Mouse (Mus musculus) WW6 (cell line): ENCODE measurements at regions not wholly inside any gene's neighbourhood (a gene's known extent, or its start where the extent isn't known, plus 50 kb on each side); places are given as distances from the start of the nearest gene placed in this dataset.

Experiments
- DNase-seq: peaks from one replicate; pipeline ENCODE4 v3.0.0-alpha.2; 2013; ENCODE audit warnings: low read depth, low spot score

DNA sequence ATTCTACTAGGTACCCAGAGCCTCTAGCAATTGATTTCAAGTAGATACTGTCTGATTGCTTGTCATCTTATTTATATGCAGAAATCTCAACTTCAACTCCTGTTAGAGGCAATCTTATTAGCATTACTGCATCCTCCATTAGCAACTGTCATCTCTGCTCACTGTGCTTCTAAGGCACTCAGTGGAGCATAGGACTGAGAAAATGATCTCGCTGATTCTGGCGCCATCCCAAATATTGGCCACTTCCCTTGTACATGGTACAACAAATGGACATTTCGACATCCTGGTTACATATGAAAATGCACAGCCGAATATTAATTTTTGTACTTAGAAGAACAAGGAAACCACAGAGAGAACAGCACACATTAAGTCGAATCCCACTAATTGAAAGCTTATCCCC, 329.7 kb upstream of the G2e3 start:
- DNase-seq, result no peak

DNA sequence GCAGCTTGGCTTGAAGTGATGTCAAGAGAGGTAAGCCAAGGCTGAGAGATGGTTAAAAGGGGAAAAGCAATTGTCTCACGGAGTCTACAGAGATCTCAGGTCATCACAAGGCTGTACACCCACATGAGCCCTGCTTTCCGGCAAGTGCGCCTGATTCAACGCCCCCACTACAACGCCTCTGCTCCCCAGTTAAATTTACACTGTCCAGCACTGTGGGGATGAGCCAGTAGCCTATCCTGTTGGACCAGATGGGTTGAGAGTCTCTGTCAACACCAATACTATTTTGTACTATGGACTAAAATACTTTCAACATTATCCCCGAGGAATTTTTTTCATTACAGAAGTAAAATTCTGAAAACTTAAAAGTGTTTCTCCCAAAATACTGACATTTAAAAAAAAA, 331.8 kb upstream of the G2e3 start:
- DNase-seq, result no peak

DNA sequence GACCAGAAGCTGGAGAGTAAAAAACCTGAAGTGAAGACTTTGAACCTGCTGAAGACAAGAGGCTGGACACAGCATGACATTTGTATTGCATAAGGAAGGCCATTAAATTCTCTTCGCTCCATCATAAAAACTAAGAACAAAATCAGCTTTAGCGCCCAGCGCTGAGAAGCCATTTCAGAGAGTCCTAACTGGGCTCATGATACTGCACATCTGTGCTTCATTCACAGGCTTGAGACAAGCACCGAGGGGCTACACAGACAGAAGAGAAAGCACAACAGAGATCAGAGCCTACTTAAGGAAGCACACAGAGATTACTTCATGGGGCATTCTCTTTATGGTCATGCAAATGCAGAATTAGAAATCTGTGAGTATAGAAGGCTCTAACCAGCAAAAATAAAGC, 338.2 kb upstream of the G2e3 start:
- no peak for DNase-seq

DNA sequence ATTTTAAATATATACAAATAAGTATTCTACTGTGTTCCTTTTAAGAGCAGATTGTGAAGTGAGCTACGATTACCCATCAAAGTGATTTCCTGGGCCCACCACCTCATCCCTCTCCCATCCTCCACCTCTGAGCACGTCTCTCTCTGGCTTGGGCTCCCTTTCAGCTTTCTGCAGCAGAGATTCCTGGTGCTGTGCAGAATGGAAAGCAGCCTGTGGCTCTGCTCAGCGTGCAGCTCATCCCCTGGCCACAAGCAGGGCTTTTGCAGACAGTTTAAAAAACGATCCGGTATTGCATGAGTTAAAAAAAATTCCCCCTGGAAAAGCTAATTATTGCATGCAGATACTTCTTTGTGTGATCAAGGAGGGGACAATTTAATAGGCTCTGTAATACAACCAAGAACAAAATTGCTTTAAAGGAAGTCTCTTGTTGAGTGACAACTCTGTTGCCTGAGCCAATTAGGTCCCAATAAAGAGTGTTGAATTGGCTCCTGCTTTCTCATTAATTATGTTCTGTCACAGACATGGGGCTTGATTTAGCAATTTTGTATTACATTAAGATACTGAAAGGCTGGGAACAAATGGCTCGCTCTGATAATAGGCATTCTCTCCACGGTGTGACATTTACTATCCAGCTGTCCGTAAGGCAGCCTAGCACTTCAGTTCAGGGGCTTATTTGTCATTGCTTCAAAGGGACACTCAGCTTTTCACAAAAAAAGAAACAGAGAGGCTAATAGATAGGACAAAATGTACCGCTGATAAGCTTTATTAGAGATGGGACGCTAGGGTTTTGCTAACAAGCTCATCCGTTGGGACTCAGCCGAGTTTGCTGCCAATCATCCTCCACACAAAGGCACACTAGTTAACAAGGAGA, 345.9 kb upstream of the G2e3 start:
- DNase-seq, result no peak

DNA sequence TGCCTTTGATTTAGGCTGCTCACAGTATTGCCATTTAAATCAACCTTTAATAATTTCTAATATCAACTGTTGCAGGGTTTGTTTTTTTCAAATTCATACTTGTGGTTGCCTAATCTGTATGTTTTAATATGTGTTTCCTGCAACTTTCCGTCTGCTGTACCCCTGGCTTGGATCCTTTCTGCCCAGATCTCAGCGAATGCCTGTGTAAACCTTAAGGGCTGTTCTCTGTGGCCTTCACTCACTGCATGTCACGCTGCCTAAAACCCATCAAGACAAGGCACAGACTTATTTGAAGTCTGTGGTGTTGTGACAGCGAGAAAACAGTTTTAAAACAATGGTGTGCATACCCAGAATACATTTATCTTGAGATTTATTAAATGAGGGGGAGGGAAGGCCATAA, 346.8 kb upstream of the G2e3 start:
- no peak for DNase-seq

DNA sequence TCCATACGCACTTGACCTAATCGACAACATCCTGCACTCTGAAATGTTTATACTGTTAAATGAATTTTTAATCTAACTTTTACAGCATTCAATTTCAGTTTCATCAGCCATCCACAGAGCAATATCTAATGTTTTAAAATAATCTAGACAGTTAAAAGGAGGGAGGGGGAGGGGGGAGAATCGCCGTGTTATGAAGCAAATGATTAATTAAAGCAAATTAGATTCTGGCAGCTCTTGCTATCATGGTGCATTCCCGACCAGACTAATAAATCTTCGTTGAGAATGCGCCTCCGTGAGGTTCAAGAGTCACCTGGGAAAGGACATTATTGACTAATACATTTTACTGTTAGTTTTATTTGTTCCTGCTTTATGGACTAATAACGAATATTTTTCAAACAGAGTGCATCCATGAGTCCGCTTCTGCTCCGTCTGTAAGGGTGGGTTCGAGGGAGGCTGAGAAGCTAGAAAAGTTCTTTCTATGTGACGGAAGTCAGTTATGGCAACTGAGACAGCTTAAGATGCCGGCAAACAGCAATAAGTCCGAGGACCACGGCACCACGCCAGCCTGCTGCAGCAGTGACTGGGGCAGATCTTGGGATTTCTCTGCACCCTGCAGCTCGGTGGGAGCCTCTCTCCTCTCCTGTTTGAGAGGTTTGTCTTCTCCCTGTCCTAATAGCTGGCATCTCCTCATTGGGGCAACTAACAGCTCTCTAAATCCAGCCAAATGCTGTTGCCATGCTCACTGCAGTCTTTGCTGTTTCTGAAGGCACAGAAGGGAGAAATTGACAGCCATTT, 347.4 kb upstream of the G2e3 start:
- no peak for DNase-seq

GRCm38 (mm10) chr12:50999295-51000237, 348.3 kb upstream of the G2e3 start:
- peak; percentile 48 for DNase-seq

DNA sequence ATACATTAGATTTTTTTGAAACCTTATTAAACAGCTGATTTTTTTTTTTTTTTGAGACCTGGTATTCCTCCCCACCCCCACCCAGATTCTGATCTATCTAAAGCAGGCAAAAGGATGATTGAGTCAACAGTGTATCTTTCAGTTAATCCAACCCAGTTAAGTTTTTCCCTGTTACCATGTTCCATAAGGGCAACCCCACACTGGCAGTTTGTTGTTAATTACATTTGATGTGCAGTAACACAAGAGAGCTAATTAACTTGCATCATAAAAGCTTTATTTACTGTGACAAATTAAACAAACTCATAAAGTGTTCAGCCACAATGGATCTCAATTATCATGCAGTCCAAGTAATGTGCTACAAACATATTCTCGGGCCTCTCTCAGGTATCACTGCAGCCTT, 346.8 kb upstream of the Prkd1 start:
- DNase-seq, result no peak

GRCm38 (mm10) chr12:50989561-50990325, 340.8 kb upstream of the Prkd1 start:
- DNase-seq, result no peak

DNA sequence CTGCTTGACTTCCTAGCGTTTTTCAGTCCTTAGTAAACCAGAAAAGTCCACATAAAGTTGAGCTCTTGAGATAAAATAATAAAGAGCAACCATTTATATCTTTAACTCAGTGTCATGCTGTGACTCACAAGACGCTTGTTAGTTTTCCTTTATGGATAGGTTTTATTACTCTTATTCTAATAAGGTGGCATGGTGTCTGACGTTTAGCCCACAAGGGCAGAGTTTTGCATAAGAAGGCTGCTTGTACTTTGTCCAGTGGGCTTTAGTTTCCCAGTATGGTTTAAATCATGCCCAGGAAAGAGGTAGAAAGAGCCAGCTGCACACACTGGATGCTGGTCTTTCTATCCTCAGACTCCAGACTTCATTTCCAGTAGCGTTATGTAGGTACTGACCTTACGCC, 332.4 kb upstream of the Prkd1 start:
- DNase-seq, result no peak

- DNase-seq, result no peak
Observed at GRCm38 (mm10) chr12:50980800-50981199, 331.9 kb upstream of the Prkd1 start.

GRCm38 (mm10) chr12:50970759-50971122, 321.8 kb upstream of the Prkd1 start:
- DNase-seq, result no peak

GRCm38 (mm10) chr12:50969887-50970758, 321.2 kb upstream of the Prkd1 start:
- DNase-seq, result no peak

GRCm38 (mm10) chr12:50969402-50969801, 320.5 kb upstream of the Prkd1 start:
- no peak for DNase-seq

DNA sequence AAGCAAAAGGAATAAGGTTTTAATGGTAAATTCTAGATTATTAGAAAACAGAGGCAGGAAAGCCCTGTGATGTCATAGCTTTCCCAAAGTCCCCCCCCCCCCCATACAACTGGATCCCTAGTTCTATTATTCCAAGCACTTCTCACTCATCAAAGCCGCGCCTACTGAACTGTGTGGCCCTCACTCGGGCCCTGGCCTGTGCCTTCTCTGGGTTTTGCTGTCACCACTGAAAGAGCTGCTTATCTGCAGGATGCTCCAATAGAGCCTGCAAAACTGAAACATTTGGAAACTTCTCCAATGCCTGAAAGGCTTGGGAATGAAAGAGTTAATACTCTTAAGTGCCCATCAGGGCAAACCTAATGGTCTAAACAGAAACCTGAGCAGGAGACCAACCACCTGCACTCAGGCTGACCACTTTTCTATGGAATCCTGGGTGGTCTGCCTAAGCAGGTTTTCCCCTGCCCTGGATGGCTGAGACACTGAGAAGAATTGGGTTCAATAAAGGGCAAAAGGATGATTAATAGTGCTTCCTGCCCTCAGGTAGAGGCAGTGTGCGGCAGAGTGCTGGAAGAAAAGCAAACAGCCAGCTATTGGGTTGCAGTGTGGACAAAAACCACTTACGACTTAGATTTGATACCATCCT, 318.4 kb upstream of the Prkd1 start:
- DNase-seq, result no peak

- no peak for DNase-seq
Observed at GRCm38 (mm10) chr12:50953971-50954370, 305.1 kb upstream of the Prkd1 start.

- DNase-seq, result no peak
Observed at GRCm38 (mm10) chr12:50947035-50947434, 298.1 kb upstream of the Prkd1 start.

GRCm38 (mm10) chr12:50943741-50944521, 295.0 kb upstream of the Prkd1 start:
- peak; percentile 40 for DNase-seq

DNA sequence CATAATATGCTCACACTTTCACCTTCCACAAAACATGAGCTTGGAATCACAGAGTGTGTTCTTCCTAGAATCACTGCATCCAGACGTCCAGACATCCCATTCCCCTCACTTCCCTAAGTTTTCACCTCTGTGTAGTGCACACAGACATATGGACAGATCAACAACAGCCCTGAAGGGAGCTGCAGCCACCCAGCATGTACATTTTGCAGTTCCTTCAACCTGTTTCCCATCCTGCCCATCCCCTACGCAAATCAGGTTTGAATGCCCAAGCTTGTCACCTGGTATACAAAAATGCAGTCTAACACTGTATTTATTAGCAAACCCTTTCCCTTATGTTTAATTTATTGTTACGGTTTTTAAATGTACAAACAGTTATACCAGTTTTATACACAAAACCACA, 294.4 kb upstream of the Prkd1 start:
- DNase-seq, result no peak
